Comparison of ENCODE assay signal across 21 mouse cellular contexts in genomic region chr17:72023323-72023722, GRCm38 (mm10).
DNase-seq lines count a peak whose midpoint lies in the region; ATAC-seq and TF ChIP-seq lines count a peak whose summit lies in the region.
"Had no signal": no experiment of that assay in that cellular context is flagged by ENCODE, and none has a peak within 500 bp of the region (broad histone marks: within the 10 kb centered on the region; RNA-seq: fewer than 3 reads in every experiment).

No protein-coding gene starts in this region.

- 76% methylated on average over 9 of the region's 9 CpGs for WGBS in kidney, embryonic 16.5 days

- no peak overlapping the region for H3K9ac ChIP-seq in kidney, embryonic 16.5 days (replicated peaks; ENCODE audit: low read length)
- H3K9ac ChIP-seq: embryonic facial prominence, embryonic 13.5 days; heart, embryonic 12.5 days; limb, embryonic 13.5 days; liver, embryonic 13.5 days; neural tube, embryonic 12.5 days had no signal

- ATAC-seq in kidney, embryonic 16.5 days (ENCODE audit: low FRiP score, low TSS enrichment): no peak

- no peak overlapping the region for H3K27ac ChIP-seq in kidney, embryonic 16.5 days (ENCODE audit: low read length)
- H3K27ac ChIP-seq: embryonic facial prominence, embryonic 13.5 days; limb, embryonic 13.5 days; liver, embryonic 13.5 days; midbrain, embryonic 10.5 days; neural tube, embryonic 12.5 days had no signal

- TF ChIP-seq CTCF in brain, embryonic 14.5 days (IDR thresholded peaks at IDR 0.05; ENCODE audit: borderline replicate concordance, extremely low read depth, insufficient read depth, insufficient read length): no peak

- H3K4me2 ChIP-seq in kidney, embryonic 16.5 days (replicated peaks; ENCODE audit: low read depth, low read length): no peak overlapping the region
- H3K4me2 ChIP-seq: embryonic facial prominence, embryonic 13.5 days; heart, embryonic 12.5 days; limb, embryonic 13.5 days; liver, embryonic 13.5 days; neural tube, embryonic 12.5 days had no signal

- intact Hi-C loops in gastrocnemius, postnatal 14 days (cut with DNase I; ENCODE audit: low total_unique reads): no loop called here

- no peaks in the 10 kb centered on the region for H3K36me3 ChIP-seq in kidney, embryonic 16.5 days (ENCODE audit: insufficient read depth, low read length)
- H3K36me3 ChIP-seq: embryonic facial prominence, embryonic 13.5 days; heart, embryonic 12.5 days; limb, embryonic 13.5 days; liver, embryonic 13.5 days; midbrain, embryonic 10.5 days; neural tube, embryonic 12.5 days had no signal

- H3K9me3 ChIP-seq in kidney, embryonic 16.5 days (ENCODE audit: low read length): no peaks in the 10 kb centered on the region
- H3K9me3 ChIP-seq: embryonic facial prominence, embryonic 13.5 days; heart, embryonic 12.5 days; limb, embryonic 13.5 days; liver, embryonic 13.5 days; midbrain, embryonic 10.5 days; neural tube, embryonic 12.5 days had no signal

- TF ChIP-seq POLR2A in brain, embryonic 14.5 days (IDR thresholded peaks at IDR 0.05; ENCODE audit: borderline replicate concordance, extremely low read depth, insufficient read depth, insufficient read length, poor library complexity, severe bottlenecking): no peak

- no peak overlapping the region for H3K4me3 ChIP-seq in kidney, embryonic 16.5 days (ENCODE audit: low read length)
- H3K4me3 ChIP-seq: embryonic facial prominence, embryonic 13.5 days; heart, embryonic 12.5 days; limb, embryonic 13.5 days; liver, embryonic 13.5 days; midbrain, embryonic 10.5 days; neural tube, embryonic 12.5 days had no signal

- H3K4me1 ChIP-seq in kidney, embryonic 16.5 days (ENCODE audit: insufficient read depth, low read length): peaks cover 5% of the 10 kb centered on the region; the same call in 1 of the 2 replicates
- H3K4me1 ChIP-seq: heart, embryonic 12.5 days; limb, embryonic 13.5 days; liver, embryonic 13.5 days; neural tube, embryonic 12.5 days had no signal

- peak; percentile 6 for DNase-seq in gastrocnemius, postnatal 14 days
- DNase-seq in gastrocnemius, adult 8-10 months (ENCODE audit: low spot score in 2 of 2): no peak
- peak; percentile 11 for DNase-seq in kidney, adult 18-20 months
- peak; percentile 43 for DNase-seq in brain, embryonic 14.5 days (ENCODE audit: low read depth)
- DNase-seq in lung, postnatal 36 days: peak; percentile 37
- DNase-seq in urinary bladder, adult 2 months (ENCODE audit: low spot score): no peak
- DNase-seq in cerebellum, adult 9-10 months: no peak
- DNase-seq: adrenal gland, adult 8-10 months; B cell, adult 2 months; cerebellum, adult 9-11 months; gastrocnemius, postnatal 36 days; heart, postnatal 4 days; liver, embryonic 13.5 days; spleen, adult 18-20 months; thymus, postnatal 36 days had no signal

- no peaks in the 10 kb centered on the region for H3K27me3 ChIP-seq in kidney, embryonic 16.5 days (ENCODE audit: insufficient read depth, low read length)
- H3K27me3 ChIP-seq: embryonic facial prominence, embryonic 13.5 days; heart, embryonic 12.5 days; limb, embryonic 13.5 days; liver, embryonic 13.5 days; neural tube, embryonic 12.5 days had no signal

Comparison
In these comparisons a context has a peak if more than half of its experiments do, and no peak if none do; other contexts are left out.
1. DNase-seq: peak in gastrocnemius, postnatal 14 days (single experiment), kidney, adult 18-20 months (single experiment), brain, embryonic 14.5 days (single experiment) and lung, postnatal 36 days (single experiment); none in gastrocnemius, adult 8-10 months (0 of 2), urinary bladder, adult 2 months (single experiment) and cerebellum, adult 9-10 months (single experiment).